In genomic region chr3:96769971-96770370, GRCm38 (mm10) we compare ENCODE assay signal across 35 mouse cellular contexts. TPM values are rescaled to one million over a fixed set of nuclear protein-coding genes. Genes with fewer than 3 reads are reported as not detected.
DNase-seq lines count a peak whose midpoint lies in the region; ATAC-seq and TF ChIP-seq lines count a peak whose summit lies in the region.
"Had no signal": no experiment of that assay in that cellular context is flagged by ENCODE, and none has a peak within 500 bp of the region (broad histone marks: within the 10 kb centered on the region; RNA-seq: fewer than 3 reads in every experiment).

No protein-coding gene starts in this region.

- no peaks in the 10 kb centered on the region for H3K27me3 ChIP-seq in MEL (ENCODE audit: control insufficient read depth in 1 of 2, insufficient read depth in 2 of 2, low read length in 2 of 2)
- no peaks in the 10 kb centered on the region for H3K27me3 ChIP-seq in forebrain, embryonic 11.5 days (ENCODE audit: control insufficient read depth, insufficient read depth, low read length)
- H3K27me3 ChIP-seq: embryonic facial prominence, embryonic 15.5 days; forebrain, embryonic 13.5 days; hindbrain, embryonic 13.5 days; limb, embryonic 12.5 days; lung, embryonic 15.5 days; neural tube, embryonic 15.5 days; Patski had no signal

- H3K79me2 ChIP-seq in MEL (ENCODE audit: control insufficient read depth, insufficient read depth, low read length, poor library complexity): peaks cover 3% of the 10 kb centered on the region; the same call in 1 of the 2 replicates

- no peaks in the 10 kb centered on the region for H3K9me3 ChIP-seq in MEL (replicated peaks; ENCODE audit: insufficient read depth, low read length)
- H3K9me3 ChIP-seq in forebrain, embryonic 11.5 days (ENCODE audit: control insufficient read depth, low read length): no peaks in the 10 kb centered on the region
- H3K9me3 ChIP-seq: embryonic facial prominence, embryonic 10.5 days; embryonic facial prominence, embryonic 15.5 days; forebrain, embryonic 13.5 days; hindbrain, embryonic 13.5 days; limb, embryonic 12.5 days; lung, embryonic 15.5 days; neural tube, embryonic 15.5 days had no signal

- H3K9ac ChIP-seq in MEL (ENCODE audit: control insufficient read depth, low read depth, low read length, poor library complexity, severe bottlenecking): 0 out of 2 replicates have a peak overlapping the region, but pooled peaks have one; percentile 14
- H3K9ac ChIP-seq in forebrain, embryonic 11.5 days (ENCODE audit: low read length): no peak overlapping the region
- H3K9ac ChIP-seq: embryonic facial prominence, embryonic 15.5 days; forebrain, embryonic 13.5 days; hindbrain, embryonic 13.5 days; limb, embryonic 12.5 days; lung, embryonic 15.5 days; neural tube, embryonic 15.5 days had no signal

- peak; percentile 17 to 39; a peak in 1 of 4 replicates for ATAC-seq in hematopoietic stem cell, adult 5-6 weeks (replicated peaks in 1 of 2; ENCODE audit: insufficient read depth in 1 of 2, low FRiP score in 2 of 2, low TSS enrichment in 1 of 2, low read depth in 1 of 2, poor library complexity in 2 of 2, severe bottlenecking in 2 of 2)
- ATAC-seq in monocyte, adult 5-6 weeks (replicated peaks; ENCODE audit: insufficient number of reproducible peaks, low FRiP score, low TSS enrichment, poor library complexity, severe bottlenecking): peak; percentile 56
- no peak for ATAC-seq in forebrain, embryonic 11.5 days (replicated peaks; ENCODE audit: low FRiP score)
- ATAC-seq: forebrain, embryonic 13.5 days; intestine, postnatal 0 days; Patski had no signal

- H3K27ac ChIP-seq in MEL (ENCODE audit: control insufficient read depth, low read depth, low read length): no peak overlapping the region
- no peak overlapping the region for H3K27ac ChIP-seq in forebrain, embryonic 11.5 days (ENCODE audit: low read depth, low read length)
- H3K27ac ChIP-seq: embryonic facial prominence, embryonic 10.5 days; embryonic facial prominence, embryonic 15.5 days; forebrain, embryonic 13.5 days; hindbrain, embryonic 13.5 days; layer of hippocampus, adult 2 months; left cerebral cortex, adult 2 months; limb, embryonic 12.5 days; lung, embryonic 15.5 days; neural tube, embryonic 15.5 days; stomach, postnatal 0 days had no signal

- peak; percentile 32 for DNase-seq in 416B (ENCODE audit: low read depth)
- DNase-seq in MEL (ENCODE audit: low read depth, low spot score): peak; percentile 74
- no peak for DNase-seq in frontal cortex, adult 2 months (ENCODE audit: extremely low spot score in 1 of 2, low spot score in 1 of 2)
- no peak for DNase-seq in adrenal gland, postnatal 10 days
- no peak for DNase-seq in forebrain, embryonic 11.5 days (ENCODE audit: low spot score)
- DNase-seq: adrenal gland, postnatal 25 days; B cell, adult 2 months; cerebellum, adult 2 months; cerebellum, postnatal 14 days; kidney, adult 9 months; kidney, postnatal 10 days; midbrain, embryonic 14.5 days; right cerebral cortex, adult 18-20 months; spleen, adult 18-20 months; thymus, adult 18-20 months; thymus, postnatal 25 days had no signal

- no peak overlapping the region; a peak in 1 of 4 replicates for H3K4me3 ChIP-seq in MEL (ENCODE audit: control insufficient read depth in 1 of 2, insufficient read depth in 1 of 2, low read depth in 2 of 2, low read length in 2 of 2)
- H3K4me3 ChIP-seq in forebrain, embryonic 11.5 days (ENCODE audit: low read depth, low read length): no peak overlapping the region
- H3K4me3 ChIP-seq: embryonic facial prominence, embryonic 10.5 days; embryonic facial prominence, embryonic 15.5 days; forebrain, embryonic 13.5 days; hindbrain, embryonic 13.5 days; layer of hippocampus, adult 2 months; left cerebral cortex, adult 2 months; limb, embryonic 12.5 days; lung, embryonic 15.5 days; neural tube, embryonic 15.5 days had no signal

- peaks cover 5 to 18% of the 10 kb centered on the region in 2 experiments; a peak in 3 of 4 replicates for H3K4me1 ChIP-seq in MEL (ENCODE audit: control insufficient read depth in 1 of 2, insufficient read depth in 2 of 2, low read length in 2 of 2)
- H3K4me1 ChIP-seq in forebrain, embryonic 11.5 days (replicated peaks; ENCODE audit: control insufficient read depth, insufficient read depth, low read length): no peaks in the 10 kb centered on the region
- H3K4me1 ChIP-seq: embryonic facial prominence, embryonic 10.5 days; embryonic facial prominence, embryonic 15.5 days; forebrain, embryonic 13.5 days; limb, embryonic 12.5 days; lung, embryonic 15.5 days had no signal

- TF ChIP-seq EP300 in MEL (IDR thresholded peaks at IDR 0.05; ENCODE audit: low read depth in 1 of 2, low read length in 2 of 2): peak in 1 of 2 experiments; percentile 47; a peak in 2 of 4 replicates

- TF ChIP-seq RAD21 in MEL (IDR thresholded peaks at IDR 0.05; ENCODE audit: low read depth, low read length): no peak

- WGBS in forebrain, embryonic 11.5 days: 87% methylated on average over 5 of the region's 5 CpGs

- no peak for TF ChIP-seq POLR2A in MEL (IDR thresholded peaks at IDR 0.05; ENCODE audit: control insufficient read depth in 1 of 2, insufficient read depth in 1 of 2, low read depth in 1 of 2, low read length in 2 of 2, poor library complexity in 1 of 2)

- peaks cover 3 to 35% of the 10 kb centered on the region in 2 experiments; a peak in 3 of 4 replicates for H3K36me3 ChIP-seq in MEL (ENCODE audit: control insufficient read depth in 1 of 2, insufficient read depth in 2 of 2, low read length in 2 of 2)
- no peaks in the 10 kb centered on the region for H3K36me3 ChIP-seq in forebrain, embryonic 11.5 days (ENCODE audit: control insufficient read depth, insufficient read depth, low read length)
- H3K36me3 ChIP-seq: embryonic facial prominence, embryonic 15.5 days; neural tube, embryonic 15.5 days had no signal

- no peak overlapping the region for H3K4me2 ChIP-seq in forebrain, embryonic 11.5 days (ENCODE audit: low read depth, low read length, severe bottlenecking)
- H3K4me2 ChIP-seq: embryonic facial prominence, embryonic 15.5 days; forebrain, embryonic 13.5 days; hindbrain, embryonic 13.5 days; limb, embryonic 12.5 days; lung, embryonic 15.5 days; neural tube, embryonic 15.5 days had no signal

- peak in 1 of 3 experiments; percentile 17; a peak in 2 of 6 replicates for TF ChIP-seq CTCF in MEL (IDR thresholded peaks at IDR 0.05 in 2 of 3, conservative IDR thresholded peaks at IDR 0.05 in 1 of 3; ENCODE audit: control insufficient read depth in 1 of 3, insufficient read depth in 1 of 3, low read depth in 2 of 3, low read length in 3 of 3, poor library complexity in 1 of 3, severe bottlenecking in 1 of 3)

TF ChIP-seq in MEL, 35 proteins besides CTCF, POLR2A, EP300 and RAD21:
- TF ChIP-seq TAL1 (IDR thresholded peaks at IDR 0.05; ENCODE audit: low read length) (no peak), ELF1 (IDR thresholded peaks at IDR 0.05; ENCODE audit: low read depth, low read length) (peak; percentile 50; the same call in 1 of the 2 replicates)
TF ChIP-seq in MEL: peak in this region for 1.

RNA-seq across cellular contexts. Expression of gene Rnf115, which starts 42.5 kb away (rescaled TPM):
- total RNA-seq in MEL (2012; rRNA removed): 43.2 and 52.2 TPM in 2 replicates
- polyA plus RNA-seq in MEL (2012; ENCODE audit: insufficient read depth in 1 of 2, insufficient read length in 2 of 2, low read depth in 1 of 2, low replicate concordance in 2 of 2, missing spikeins in 1 of 2): 10 to 100 TPM; 66.1 to 71.8 TPM
- total RNA-seq in hematopoietic stem cell, adult 5-6 weeks (2017): 78.4 and 100 TPM in 2 replicates
- 118 to 123 TPM (median 119 TPM) in 3 replicates for total RNA-seq in monocyte, adult 5-6 weeks (2017)
- polyA plus RNA-seq in frontal cortex, adult 2 months (2012; rRNA removed): 46.0 and 49.0 TPM in 2 replicates
- total RNA-seq in adrenal gland, postnatal 10 days (2021): 10 to 100 TPM; 34.1 to 35.7 TPM
- polyA plus RNA-seq in forebrain, embryonic 11.5 days (2014; fragmentation: Nextera tagmentation; extraction: Ambion mirVana): 84.8 and 95.3 TPM in 2 replicates

RNA-seq across cellular contexts. Expression of gene Polr3c, which starts 42.5 kb away (rescaled TPM):
- total RNA-seq in MEL (2012; rRNA removed): 48.3 and 53.1 TPM in 2 replicates
- 100 to 1,000 TPM; 122 to 224 TPM for polyA plus RNA-seq in MEL (2012; ENCODE audit: insufficient read depth in 1 of 2, insufficient read length in 2 of 2, low read depth in 1 of 2, low replicate concordance in 2 of 2, missing spikeins in 1 of 2)
- total RNA-seq in hematopoietic stem cell, adult 5-6 weeks (2017): 23.1 and 24.8 TPM in 2 replicates
- 39.3 to 48.7 TPM (median 39.7 TPM) in 3 replicates for total RNA-seq in monocyte, adult 5-6 weeks (2017)
- 34.2 and 34.4 TPM in 2 replicates for polyA plus RNA-seq in frontal cortex, adult 2 months (2012; rRNA removed)
- total RNA-seq in adrenal gland, postnatal 10 days (2021): 10 to 100 TPM; 28.0 to 32.7 TPM
- 41.9 and 44.1 TPM in 2 replicates for polyA plus RNA-seq in forebrain, embryonic 11.5 days (2014; fragmentation: Nextera tagmentation; extraction: Ambion mirVana)

RNA-seq across cellular contexts. Expression of gene Pdzk1, which starts 59.1 kb away (rescaled TPM):
- 0.20 and 0.27 TPM in 2 replicates for total RNA-seq in MEL (2012; rRNA removed)
- polyA plus RNA-seq in MEL (2012; ENCODE audit: insufficient read depth in 1 of 2, insufficient read length in 2 of 2, low read depth in 1 of 2, low replicate concordance in 2 of 2, missing spikeins in 1 of 2): under 1 TPM in 1 of 2 experiments, not detected in 1; 0.18 TPM
- total RNA-seq in hematopoietic stem cell, adult 5-6 weeks (2017): 0.45 and 2.3 TPM in 2 replicates
- 0.39 TPM in 1 of 3 replicates, not detected in the others for total RNA-seq in monocyte, adult 5-6 weeks (2017)
- polyA plus RNA-seq in frontal cortex, adult 2 months (2012; rRNA removed): 0.32 and 0.36 TPM in 2 replicates
- total RNA-seq in adrenal gland, postnatal 10 days (2021): 1 to 10 TPM; 4.9 to 9.1 TPM
- not detected in 2 replicates for polyA plus RNA-seq in forebrain, embryonic 11.5 days (2014; fragmentation: Nextera tagmentation; extraction: Ambion mirVana)
- total RNA-seq: adrenal gland, postnatal 25 days; heart, postnatal 25 days had no signal
- polyA plus RNA-seq: embryonic facial prominence, embryonic 15.5 days; forebrain, embryonic 13.5 days; heart, embryonic 14.5 days; hindbrain, embryonic 13.5 days; limb, embryonic 12.5 days had no signal

RNA-seq across cellular contexts. Expression of gene Cd160, which starts 59.2 kb away (rescaled TPM):
- total RNA-seq in MEL (2012; rRNA removed): 0.04 TPM in 1 of 2 replicates, not detected in the other
- under 1 TPM in 1 of 2 experiments, not detected in 1; 0.32 TPM for polyA plus RNA-seq in MEL (2012; ENCODE audit: insufficient read depth in 1 of 2, insufficient read length in 2 of 2, low read depth in 1 of 2, low replicate concordance in 2 of 2, missing spikeins in 1 of 2)
- total RNA-seq in hematopoietic stem cell, adult 5-6 weeks (2017): 0.38 and 1.8 TPM in 2 replicates
- 1.3 to 22.5 TPM (median 7.6 TPM) in 3 replicates for total RNA-seq in monocyte, adult 5-6 weeks (2017)
- 0.06 TPM in 1 of 2 replicates, not detected in the other for polyA plus RNA-seq in frontal cortex, adult 2 months (2012; rRNA removed)
- total RNA-seq in adrenal gland, postnatal 10 days (2021): under 1 TPM; 0.27 to 0.39 TPM
- polyA plus RNA-seq in forebrain, embryonic 11.5 days (2014; fragmentation: Nextera tagmentation; extraction: Ambion mirVana): not detected in 2 replicates
- total RNA-seq: adrenal gland, postnatal 25 days; gastrocnemius, postnatal 4 days; heart, postnatal 25 days; layer of hippocampus, adult 2 months; layer of hippocampus, postnatal 14 days; left cerebral cortex, adult 2 months; left cerebral cortex, postnatal 25 days had no signal
- polyA plus RNA-seq: cerebellum, adult 2 months; heart, embryonic 14.5 days had no signal

Comparison
In these comparisons a context has a peak if more than half of its experiments do, and no peak if none do; other contexts are left out.
1. DNase-seq: peak in 416B (single experiment) and MEL (single experiment); none in frontal cortex, adult 2 months (0 of 2), adrenal gland, postnatal 10 days (single experiment) and forebrain, embryonic 11.5 days (single experiment).